In genomic region chr6:17258911-17259310, GRCm38 (mm10) we compare ENCODE assay signal across 22 mouse cellular contexts.
"Had no signal": no experiment of that assay in that cellular context is flagged by ENCODE, and none has a peak within 500 bp of the region (broad histone marks: within the 10 kb centered on the region; RNA-seq: fewer than 3 reads in every experiment).

No protein-coding gene starts in this region.

- ATAC-seq: intestine, embryonic 16.5 days; liver, postnatal 0 days; midbrain, embryonic 16.5 days had no signal

- H3K4me2 ChIP-seq: liver, embryonic 11.5 days; midbrain, embryonic 12.5 days; neural tube, embryonic 13.5 days; stomach, embryonic 15.5 days had no signal

- H3K36me3 ChIP-seq: midbrain, embryonic 12.5 days; neural tube, embryonic 13.5 days; stomach, embryonic 15.5 days had no signal

- H3K9ac ChIP-seq: liver, embryonic 14.5 days; liver, postnatal 0 days; midbrain, embryonic 12.5 days; neural tube, embryonic 13.5 days; stomach, embryonic 15.5 days had no signal

- H3K27ac ChIP-seq: kidney, postnatal 0 days; layer of hippocampus, adult 2 months; liver, embryonic 14.5 days; macrophage; midbrain, embryonic 12.5 days; neural tube, embryonic 13.5 days; stomach, embryonic 15.5 days had no signal

- H3K27me3 ChIP-seq: midbrain, embryonic 12.5 days; neural tube, embryonic 13.5 days; stomach, embryonic 15.5 days had no signal

- H3K4me3 ChIP-seq: layer of hippocampus, adult 2 months; midbrain, embryonic 12.5 days; myocyte; neural tube, embryonic 13.5 days; stomach, embryonic 15.5 days had no signal

- DNase-seq: kidney, adult 18-20 months; kidney, postnatal 25 days; layer of hippocampus, adult 9-11 months; liver, postnatal 0 days; lung, postnatal 10 days; retina, postnatal 1 day; right cerebral cortex, postnatal 25 days; spleen, adult 18-20 months; thymus, adult 2 months; thymus, postnatal 14 days; thymus, postnatal 4 days had no signal

- H3K4me1 ChIP-seq: midbrain, embryonic 12.5 days; neural tube, embryonic 13.5 days; stomach, embryonic 15.5 days had no signal

- H3K9me3 ChIP-seq: midbrain, embryonic 12.5 days; neural tube, embryonic 13.5 days; stomach, embryonic 15.5 days had no signal
